Comparison of ENCODE assay signal across 8 mouse cellular contexts in genomic region chr1:136138191-136138830, GRCm38 (mm10). TPM values are rescaled to one million over a fixed set of nuclear protein-coding genes. Genes with fewer than 3 reads are reported as not detected.
A peak's percentile ranks its signal among the peaks of the same experiment; 100 is the strongest.
DNase-seq lines count a peak whose midpoint lies in the region; ATAC-seq lines count a peak whose summit lies in the region.

No protein-coding gene starts in this region.

- no peak overlapping the region for H3K9ac ChIP-seq in midbrain, embryonic 11.5 days (ENCODE audit: low read length)
- H3K9ac ChIP-seq in neural tube, embryonic 15.5 days (replicated peaks), result no peak overlapping the region

- no peaks in the 10 kb centered on the region for H3K36me3 ChIP-seq in midbrain, embryonic 10.5 days
- H3K36me3 ChIP-seq in midbrain, embryonic 11.5 days (ENCODE audit: control insufficient read depth, insufficient read depth, low read length), result no peaks in the 10 kb centered on the region
- H3K36me3 ChIP-seq in neural tube, embryonic 15.5 days, result no peaks in the 10 kb centered on the region

- H3K27me3 ChIP-seq in midbrain, embryonic 10.5 days (ENCODE audit: low read depth, poor library complexity, severe bottlenecking), result peaks cover 48% of the 10 kb centered on the region
- H3K27me3 ChIP-seq in midbrain, embryonic 11.5 days (ENCODE audit: control insufficient read depth, insufficient read depth, low read length), result peaks cover 2% of the 10 kb centered on the region; the same call in 1 of the 2 replicates
- H3K27me3 ChIP-seq in neural tube, embryonic 15.5 days (replicated peaks), result no peaks in the 10 kb centered on the region

- whole genome bisulfite sequencing in midbrain, embryonic 10.5 days, result 30% methylated on average over 10 of the region's 10 CpGs
- WGBS in midbrain, embryonic 11.5 days, result 35% methylated on average over 10 of the region's 10 CpGs
- 47% methylated on average over 10 of the region's 10 CpGs for WGBS in neural tube, embryonic 15.5 days

- no peak for ATAC-seq in midbrain, embryonic 11.5 days (ENCODE audit: low FRiP score)
- no peak for ATAC-seq in neural tube, embryonic 15.5 days (ENCODE audit: low FRiP score)

- peaks cover 100% of the 10 kb centered on the region for H3K4me1 ChIP-seq in midbrain, embryonic 10.5 days
- H3K4me1 ChIP-seq in midbrain, embryonic 11.5 days (ENCODE audit: control insufficient read depth, insufficient read depth, low read length), result peaks cover 61% of the 10 kb centered on the region
- peaks cover 100% of the 10 kb centered on the region for H3K4me1 ChIP-seq in neural tube, embryonic 15.5 days

- no peaks in the 10 kb centered on the region for H3K9me3 ChIP-seq in midbrain, embryonic 10.5 days (replicated peaks)
- H3K9me3 ChIP-seq in midbrain, embryonic 11.5 days (ENCODE audit: control insufficient read depth, low read length), result no peaks in the 10 kb centered on the region
- H3K9me3 ChIP-seq in neural tube, embryonic 15.5 days (replicated peaks), result no peaks in the 10 kb centered on the region

- no peak overlapping the region for H3K4me2 ChIP-seq in midbrain, embryonic 11.5 days
- peak overlapping the region; percentile 29 for H3K4me2 ChIP-seq in neural tube, embryonic 15.5 days

- no peak overlapping the region for H3K4me3 ChIP-seq in midbrain, embryonic 10.5 days
- H3K4me3 ChIP-seq in midbrain, embryonic 11.5 days (ENCODE audit: low read depth, low read length), result no peak overlapping the region
- H3K4me3 ChIP-seq in neural tube, embryonic 15.5 days (replicated peaks), result no peak overlapping the region

- DNase-seq in adrenal gland, postnatal 14 days, result peak; percentile 39
- no peak for DNase-seq in adrenal gland, postnatal 10 days
- no peak for DNase-seq in midbrain, embryonic 10.5 days (ENCODE audit: low spot score)
- no peak for DNase-seq in midbrain, embryonic 11.5 days (ENCODE audit: low spot score, missing footprints)
- peak; percentile 51 for DNase-seq in induced T-regulatory cell, adult 2 months (ENCODE audit: low read depth)
- DNase-seq in Muller cell, postnatal 12 days (ENCODE audit: inconsistent ontology term), result no peak
- DNase-seq in layer of hippocampus, postnatal 36 days, result no peak

- peak overlapping the region; percentile 39 for H3K27ac ChIP-seq in midbrain, embryonic 10.5 days (replicated peaks)
- H3K27ac ChIP-seq in midbrain, embryonic 11.5 days (ENCODE audit: low read depth, low read length), result no peak overlapping the region
- H3K27ac ChIP-seq in neural tube, embryonic 15.5 days (replicated peaks), result peak overlapping the region; percentile 67; the same call in 1 of the 2 replicates

RNA-seq across cellular contexts. Expression of gene Kif21b, which starts 7.1 kb away (rescaled TPM):
- total RNA-seq in adrenal gland, postnatal 14 days (2021), result 2.7 and 12.5 TPM in 2 replicates
- 1 to 10 TPM; 4.0 to 5.0 TPM for total RNA-seq in adrenal gland, postnatal 10 days (2021)
- 4.9 and 9.5 TPM in 2 replicates for polyA plus RNA-seq in midbrain, embryonic 10.5 days (2016; fragmentation: Nextera tagmentation; extraction: Ambion mirVana)
- polyA plus RNA-seq in midbrain, embryonic 11.5 days (2014; fragmentation: Nextera tagmentation; extraction: Ambion mirVana), result 11.9 and 12.9 TPM in 2 replicates
- polyA plus RNA-seq in neural tube, embryonic 15.5 days (2015; fragmentation: Nextera tagmentation; extraction: Ambion mirVana), result 32.3 and 37.1 TPM in 2 replicates
- 10 to 100 TPM; 34.5 to 36.2 TPM for total RNA-seq in layer of hippocampus, postnatal 36 days (2021)

Comparison
In these comparisons a context has a peak if more than half of its experiments do, and no peak if none do; other contexts are left out.
1. DNase-seq: peak in adrenal gland, postnatal 14 days (single experiment) and induced T-regulatory cell, adult 2 months (single experiment); none in adrenal gland, postnatal 10 days (single experiment), midbrain, embryonic 10.5 days (single experiment), midbrain, embryonic 11.5 days (single experiment), Muller cell, postnatal 12 days (single experiment) and layer of hippocampus, postnatal 36 days (0 of 2).